Mouse (Mus musculus) stomach, embryonic 16.5 days (tissue): ENCODE results near the gene Dhfr. TPM values are rescaled to one million over a fixed set of nuclear protein-coding genes. Genes with fewer than 3 reads are reported as not detected.
"Not testable (repeated sequence)": the region's sequence is repeated elsewhere in the genome, so short reads cannot be mapped to it uniquely, and the experiment has no call there.

Experiments
- ATAC-seq: fragments of 200-750 bp; cut with Nextera tagmentation; 2 replicates; pipeline ENCODE4 v1.8.0; 2017; ENCODE audit warnings: moderate number of reproducible peaks, moderate TSS enrichment; ENCODE audit not compliant: insufficient read depth, low FRiP score
- H3K27ac ChIP-seq: fragments of 300-500 bp; sonication (generic); 2 replicates; pipeline ENCODE4 v1.5.1; 2014; ENCODE audit warnings: low read length
- H3K27me3 ChIP-seq: fragments of 300-500 bp; sonication (generic); 2 replicates; pipeline ENCODE4 v1.6.1; 2014; ENCODE audit warnings: low read length, control low read depth, mixed read lengths; ENCODE audit not compliant: control insufficient read depth, insufficient read depth
- H3K36me3 ChIP-seq: fragments of 300-500 bp; sonication (generic); 2 replicates; pipeline ENCODE4 v1.6.1; 2014; ENCODE audit warnings: low read length; ENCODE audit not compliant: control insufficient read depth, insufficient read depth
- H3K4me1 ChIP-seq: fragments of 300-500 bp; sonication (generic); 2 replicates; pipeline ENCODE4 v1.6.1; 2014; ENCODE audit warnings: low read length, control low read depth, mixed read lengths; ENCODE audit not compliant: control insufficient read depth, insufficient read depth
- H3K4me2 ChIP-seq: fragments of 300-500 bp; sonication (generic); 2 replicates; pipeline ENCODE4 v1.6.1; 2014; ENCODE audit warnings: low read depth, low read length, mixed read lengths
- H3K4me3 ChIP-seq: fragments of 300-500 bp; sonication (generic); replicated peaks from 2 replicates; pipeline ENCODE4 v1.5.1; 2014; ENCODE audit warnings: mild to moderate bottlenecking, low read length
- H3K9ac ChIP-seq: fragments of 300-500 bp; sonication (generic); 2 replicates; pipeline ENCODE4 v1.6.1; 2014; ENCODE audit warnings: low read length
- H3K9me3 ChIP-seq: fragments of 300-500 bp; sonication (generic); replicated peaks from 2 replicates; pipeline ENCODE4 v1.6.1; 2016; ENCODE audit warnings: low read length, control low read depth; ENCODE audit not compliant: control insufficient read depth
- WGBS: fragments of 180-500 bp; shearing (Covaris S2); extraction: QIAGEN DNeasy Blood & Tissue Kit; methylation state at CpG from one replicate; pipeline ENCODE4 v1.1.7; 2014; 5-methylcytosine and 5-hydroxymethylcytosine counted together
- polyA plus RNA-seq: library from polyadenylated mRNA; unstranded; fragments of >200 nt; fragmentation: Nextera tagmentation; extraction: Ambion mirVana; gene quantifications from 2 replicates; pipeline ENCODE4 v1.2.1, GENCODE M21; 2015

Dhfr gene
- polyA plus RNA-seq, 1 experiment from 2014 or later: 12.7 TPM

DNA sequence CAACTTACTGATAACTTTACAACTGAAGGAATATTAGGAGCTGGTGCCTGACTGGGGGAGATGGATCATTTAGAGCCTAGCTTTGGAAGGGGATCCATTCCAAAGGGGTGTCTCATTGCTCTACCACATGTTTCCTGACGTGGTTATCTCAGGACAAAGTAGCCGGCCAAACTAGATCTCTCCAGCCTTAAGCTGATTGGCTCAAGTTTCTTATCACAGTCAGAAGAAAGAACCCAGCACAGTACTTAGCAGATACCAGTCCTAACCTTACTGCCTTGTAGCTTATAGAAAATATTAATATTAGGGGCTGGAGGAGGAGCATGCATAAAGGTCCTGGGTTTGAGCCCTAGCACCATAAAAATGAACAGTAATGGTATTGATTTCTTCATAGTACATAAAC, 7.1 kb downstream of the Dhfr start:
- Histone ChIP-seq H3K4me2 (no peak overlapping the region), H3K4me3 (no peak overlapping the region), H3K4me1 (no peaks in the 10 kb centered on the region), H3K27ac (no peak overlapping the region), H3K9me3 (no peaks in the 10 kb centered on the region), H3K36me3 (peaks cover 3% of the 10 kb centered on the region; the same call in 1 of the 2 replicates), H3K27me3 (no peaks in the 10 kb centered on the region), H3K9ac (no peak overlapping the region)
- no peak for ATAC-seq
- 72% methylated on average over 2 of the region's 2 CpGs for WGBS

DNA sequence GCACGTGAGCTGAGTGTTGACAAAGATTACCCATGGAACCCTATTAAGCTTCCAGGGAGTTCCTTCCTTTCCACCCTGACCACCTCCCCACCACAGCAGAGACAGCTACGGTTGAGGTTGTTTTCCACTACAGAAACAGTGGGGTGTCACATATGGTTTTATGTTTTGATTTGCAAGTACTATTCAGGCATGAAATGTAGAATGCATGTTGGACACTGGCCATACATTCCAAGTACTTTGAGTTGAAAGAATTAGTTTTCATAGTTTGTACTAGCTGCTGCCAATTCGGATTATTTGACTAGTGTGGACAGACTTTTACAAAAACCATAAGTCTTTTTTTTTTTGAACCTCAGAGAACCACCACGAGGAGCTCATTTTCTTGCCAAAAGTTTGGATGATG, 10.8 kb downstream of the Dhfr start:
- Histone ChIP-seq H3K36me3 (peaks cover 5% of the 10 kb centered on the region; the same call in 1 of the 2 replicates), H3K4me1 (no peaks in the 10 kb centered on the region), H3K9me3 (no peaks in the 10 kb centered on the region), H3K4me3 (no peak overlapping the region), H3K27ac (no peak overlapping the region), H3K9ac (no peak overlapping the region), H3K4me2 (no peak overlapping the region), H3K27me3 (no peaks in the 10 kb centered on the region)
- ATAC-seq: no peak
- 58% methylated on average over 4 of the region's 4 CpGs for WGBS

DNA sequence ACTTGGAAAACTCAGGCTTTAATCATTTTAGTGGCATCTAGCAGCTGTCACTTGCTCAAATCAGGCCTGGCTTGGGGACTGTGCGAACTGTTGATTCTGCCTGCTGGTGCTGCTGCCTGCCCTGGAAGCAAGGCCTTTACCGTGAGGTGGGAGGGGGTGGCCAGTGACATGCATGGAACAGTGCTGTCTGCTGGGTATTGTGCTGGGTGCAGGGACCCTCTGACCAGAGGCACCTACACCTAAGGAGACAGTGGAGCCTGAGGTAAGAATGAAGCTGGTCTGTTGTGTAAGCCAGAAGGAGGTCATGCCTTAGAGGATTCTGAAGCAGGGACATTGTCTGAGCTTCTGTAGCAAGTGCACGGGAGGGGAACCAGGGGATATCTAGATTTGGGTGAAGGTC, 16.3 kb downstream of the Dhfr start:
- Histone ChIP-seq H3K27ac (no peak overlapping the region), H3K4me3 (no peak overlapping the region), H3K36me3 (peaks cover 5% of the 10 kb centered on the region; the same call in 1 of the 2 replicates), H3K9ac (no peak overlapping the region; the same call in 1 of the 2 replicates), H3K4me1 (no peaks in the 10 kb centered on the region), H3K4me2 (no peak overlapping the region), H3K27me3 (no peaks in the 10 kb centered on the region), H3K9me3 (no peaks in the 10 kb centered on the region)
- 83% methylated on average over 3 of the region's 3 CpGs for WGBS
- no peak for ATAC-seq

DNA sequence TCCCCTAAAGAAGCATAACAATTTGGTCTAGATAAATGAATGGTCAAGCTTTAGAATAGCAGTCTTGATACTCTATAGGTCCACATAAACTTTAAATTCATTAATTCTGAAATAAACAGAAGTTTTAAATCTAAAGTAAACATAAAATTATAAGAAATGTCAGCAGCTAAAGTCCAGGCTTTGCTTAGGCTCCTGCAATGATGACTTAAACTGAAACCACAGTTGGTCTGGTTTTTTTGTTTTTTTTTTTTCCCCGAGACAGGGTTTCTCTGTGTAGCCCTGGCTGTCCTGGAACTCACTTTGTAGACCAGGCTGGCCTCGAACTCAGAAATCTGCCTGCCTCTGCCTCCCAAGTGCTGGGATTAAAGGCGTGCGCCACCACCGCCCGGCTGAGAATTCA, 16.9 kb downstream of the Dhfr start:
- H3K4me3 ChIP-seq, H3K36me3 ChIP-seq, H3K27me3 ChIP-seq, H3K9ac ChIP-seq, ATAC-seq, H3K4me1 ChIP-seq, H3K27ac ChIP-seq, H3K4me2 ChIP-seq, H3K9me3 ChIP-seq: not testable (repeated sequence)
- 85% methylated on average over 6 of the region's 6 CpGs for WGBS

DNA sequence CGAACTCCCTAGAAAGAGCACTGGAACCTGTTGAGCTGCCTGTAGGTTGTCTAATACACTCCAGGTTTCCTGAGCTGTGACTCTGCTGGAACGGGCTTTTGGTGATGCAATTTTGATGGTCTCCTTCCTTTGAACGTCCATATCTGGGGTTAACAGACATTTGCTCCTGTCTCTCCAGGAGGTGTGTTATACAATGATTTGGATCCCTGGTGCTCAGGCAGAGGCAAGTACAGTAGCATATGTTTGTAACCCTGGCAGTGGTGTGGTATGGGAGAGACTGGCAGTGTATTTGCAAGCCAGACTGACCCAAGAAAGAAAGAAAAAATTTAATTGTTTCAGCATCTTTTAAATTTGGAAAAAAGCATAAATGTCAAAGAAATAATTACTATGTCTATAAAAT, 32.8 kb downstream of the Dhfr start:
- no peak overlapping the region for H3K4me2 ChIP-seq
- no peak overlapping the region for H3K9ac ChIP-seq
- no peaks in the 10 kb centered on the region for H3K9me3 ChIP-seq
- H3K4me3 ChIP-seq: no peak overlapping the region
- no peaks in the 10 kb centered on the region for H3K27me3 ChIP-seq
- H3K4me1 ChIP-seq: no peaks in the 10 kb centered on the region
- 79% methylated on average over 3 of the region's 3 CpGs for WGBS
- no peak overlapping the region for H3K27ac ChIP-seq
- ATAC-seq: no peak
- no peaks in the 10 kb centered on the region; the same call in 1 of the 2 replicates for H3K36me3 ChIP-seq

DNA sequence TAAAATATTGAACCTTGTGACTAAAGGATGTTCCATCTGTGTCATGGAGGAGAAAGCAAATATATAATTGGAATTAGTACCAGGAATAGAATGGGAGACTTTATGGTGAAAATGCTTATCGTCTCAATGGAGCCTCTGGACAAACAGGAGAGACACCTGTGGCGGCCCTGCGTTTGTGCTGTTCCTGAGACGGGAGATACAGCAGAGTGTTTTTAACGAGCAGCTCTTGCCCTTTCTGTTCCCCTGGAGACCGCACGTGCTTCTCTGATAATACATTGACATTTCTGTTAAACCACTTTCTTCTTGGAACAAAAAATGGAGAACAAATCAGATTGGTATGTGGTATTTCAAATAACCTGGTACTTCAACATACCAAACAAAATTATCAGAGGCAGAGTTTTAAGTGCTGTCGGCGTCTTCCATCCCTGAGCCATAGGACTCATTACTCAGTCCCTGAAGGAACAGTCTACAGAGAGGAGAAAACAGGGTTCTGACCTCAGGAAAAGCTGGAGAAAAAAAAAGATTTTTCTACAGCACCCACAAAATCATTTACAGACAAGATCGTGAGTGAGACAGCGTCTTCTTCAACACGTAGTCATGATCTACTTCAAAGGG, 38.6 kb downstream of the Dhfr start:
- no peaks in the 10 kb centered on the region for H3K36me3 ChIP-seq
- no peaks in the 10 kb centered on the region for H3K27me3 ChIP-seq
- no peak overlapping the region for H3K4me3 ChIP-seq
- no peaks in the 10 kb centered on the region for H3K4me1 ChIP-seq
- no peak overlapping the region for H3K9ac ChIP-seq
- H3K4me2 ChIP-seq: no peak overlapping the region
- ATAC-seq: no peak
- 67% methylated on average over 12 of the region's 12 CpGs for WGBS
- H3K27ac ChIP-seq: no peak overlapping the region
- no peaks in the 10 kb centered on the region for H3K9me3 ChIP-seq

DNA sequence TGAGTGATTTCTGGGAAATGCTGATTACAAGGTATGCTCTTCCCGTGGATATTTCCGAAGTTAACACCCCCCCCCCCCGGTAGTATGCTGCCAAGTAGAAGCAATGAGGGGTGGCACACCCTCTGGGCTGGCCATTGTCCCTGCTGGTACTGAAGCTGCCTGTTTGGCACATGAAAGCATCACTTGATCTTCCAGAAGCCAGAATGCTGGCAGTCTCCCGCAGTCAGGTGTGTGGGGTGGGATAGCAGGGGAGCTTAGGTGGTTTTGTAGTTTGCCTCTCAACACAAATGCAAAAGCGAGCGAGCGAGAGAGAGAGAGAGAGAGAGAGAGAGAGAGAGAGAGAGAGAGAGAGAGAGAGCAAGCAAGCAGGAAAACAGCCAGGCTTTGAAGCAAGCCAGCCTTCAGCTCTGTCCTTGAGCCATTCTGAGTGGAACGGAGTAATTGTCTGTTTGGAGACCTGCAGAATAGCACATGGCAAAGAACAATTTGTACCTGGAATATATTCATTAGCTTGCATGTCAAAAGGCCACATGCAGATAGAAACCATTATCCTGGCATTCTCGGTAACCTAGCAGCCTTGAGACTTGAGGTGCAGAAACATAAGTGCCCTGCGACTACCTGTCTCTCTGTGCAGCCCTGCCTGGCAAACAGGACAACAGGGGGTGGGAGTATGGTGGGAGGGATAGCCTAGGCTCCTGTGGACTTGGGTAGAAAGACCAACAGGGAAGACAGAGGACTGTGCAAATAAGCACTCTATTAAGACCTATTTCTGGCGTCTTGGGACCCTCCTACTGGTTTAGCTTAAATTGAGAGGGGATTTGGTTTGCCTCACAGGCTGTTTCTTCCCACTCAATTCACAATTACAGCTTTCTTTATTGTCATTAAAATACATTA, 44.2 kb downstream of the Dhfr start:
- Histone ChIP-seq H3K36me3 (no peaks in the 10 kb centered on the region), H3K9me3 (no peaks in the 10 kb centered on the region), H3K4me3 (no peak overlapping the region), H3K27me3 (no peaks in the 10 kb centered on the region), H3K4me1 (no peaks in the 10 kb centered on the region), H3K4me2 (no peak overlapping the region), H3K9ac (no peak overlapping the region), H3K27ac (no peak overlapping the region)
- WGBS: 66% methylated on average over 11 of the region's 11 CpGs
- ATAC-seq: no peak

DNA sequence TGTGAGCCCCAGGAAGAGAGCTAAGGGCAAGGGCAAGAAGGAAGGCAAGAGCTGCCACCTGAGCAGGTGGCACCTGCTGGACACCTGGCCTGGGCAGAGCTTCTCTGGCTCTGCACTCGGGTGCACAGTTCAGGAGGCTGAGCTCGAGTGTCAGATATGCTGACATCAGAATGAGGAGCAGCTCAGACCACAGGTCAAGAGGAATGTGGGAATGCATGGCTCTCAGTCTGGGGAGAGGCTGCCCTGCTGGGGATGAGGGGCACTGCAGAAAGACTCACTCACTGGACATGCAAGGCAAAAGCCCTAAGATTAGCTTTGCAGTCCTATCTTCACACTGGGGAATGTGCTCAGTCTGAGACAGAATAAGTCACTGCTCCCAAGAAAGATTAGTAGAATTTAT, 47.5 kb downstream of the Dhfr start:
- no peaks in the 10 kb centered on the region for H3K36me3 ChIP-seq
- H3K9me3 ChIP-seq: no peaks in the 10 kb centered on the region
- WGBS: 36% methylated on average over 2 of the region's 2 CpGs
- no peaks in the 10 kb centered on the region for H3K27me3 ChIP-seq
- H3K27ac ChIP-seq: no peak overlapping the region
- H3K4me1 ChIP-seq: no peaks in the 10 kb centered on the region
- no peak overlapping the region for H3K9ac ChIP-seq
- ATAC-seq: no peak
- no peak overlapping the region for H3K4me3 ChIP-seq
- no peak overlapping the region for H3K4me2 ChIP-seq

DNA sequence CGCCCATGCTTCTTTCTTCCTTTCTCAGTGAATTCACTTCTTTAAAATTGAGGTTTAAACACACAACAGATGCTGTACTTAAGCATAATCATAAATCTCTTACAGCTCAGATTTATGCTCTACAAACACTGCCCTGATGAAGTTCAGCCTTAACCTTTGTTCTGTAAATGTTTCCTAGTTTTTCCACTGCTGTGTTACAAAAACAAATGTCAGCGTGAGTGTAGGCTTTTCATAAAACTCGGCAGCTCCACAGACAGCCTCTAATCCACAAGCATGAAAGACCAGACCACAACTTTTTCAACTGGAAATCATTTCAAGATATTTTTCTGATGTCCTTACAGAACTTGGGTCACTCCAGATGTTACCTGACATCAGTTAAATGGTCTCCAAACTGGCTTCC, 49.0 kb downstream of the Dhfr start:
- no peak overlapping the region for H3K4me2 ChIP-seq
- no peaks in the 10 kb centered on the region for H3K27me3 ChIP-seq
- WGBS: 65% methylated on average over 3 of the region's 3 CpGs
- no peak for ATAC-seq
- H3K36me3 ChIP-seq: no peaks in the 10 kb centered on the region
- H3K4me3 ChIP-seq: no peak overlapping the region
- no peak overlapping the region for H3K27ac ChIP-seq
- no peak overlapping the region for H3K9ac ChIP-seq
- H3K4me1 ChIP-seq: no peaks in the 10 kb centered on the region
- no peaks in the 10 kb centered on the region for H3K9me3 ChIP-seq
